Mouse (Mus musculus) heart, postnatal 25 days (tissue): Measurements from ENCODE around the gene Cela2a. TPM values are rescaled to one million over a fixed set of nuclear protein-coding genes. Genes with fewer than 3 reads are reported as not detected.

Experiments used
- DNase-seq: peaks from one replicate; pipeline ENCODE4 v3.0.0; 2022; ENCODE audit warnings: low spot score
- intact Hi-C: fragments of 180-260 bp; cut with DNase I; formaldehyde crosslinking; loops from one replicate; pipeline ENCODE4 v1.15.1; 2025
- total RNA-seq, 2 experiments: library from RNA; stranded (reverse); gene quantifications; 2 replicates each; pipeline ENCODE4 v1.2.3; 2021

The Cela2a gene
- total RNA-seq, 2 experiments from 2014 or later, result not detected

GRCm38 (mm10) chr4:141810975-141811374 is 15.0 kb downstream of the Cela2a start:
- intact Hi-C loops, result loop anchor here (2.0 kb wide), 1 partner anchor 42 kb away; no protein-coding TSS in a partner anchor
- no peak for DNase-seq

GRCm38 (mm10) chr4:141809850-141810464 is 16.0 kb downstream of the Cela2a start:
- DNase-seq, result no peak
- intact Hi-C loops, result loop anchor here (2.0 kb wide), 1 partner anchor 43 kb away; no protein-coding TSS in a partner anchor

GRCm38 (mm10) chr4:141805886-141806285 is 20.1 kb downstream of the Cela2a start:
- intact Hi-C loops, result no loop called here
- DNase-seq, result no peak

GRCm38 (mm10) chr4:141804105-141804504 is 21.9 kb downstream of the Cela2a start:
- no peak for DNase-seq
- intact Hi-C loops, result no loop called here

- DNase-seq, result no peak
- intact Hi-C loops, result no loop called here
Measured at GRCm38 (mm10) chr4:141797545-141797944, 28.4 kb downstream of the Cela2a start.

GRCm38 (mm10) chr4:141796954-141797353 is 29.0 kb downstream of the Cela2a start:
- intact Hi-C loops, result no loop called here
- no peak for DNase-seq

GRCm38 (mm10) chr4:141796356-141796755 is 29.6 kb downstream of the Cela2a start:
- no peak for DNase-seq
- intact Hi-C loops, result no loop called here

- DNase-seq, result no peak
- intact Hi-C loops, result loop anchor here (5.0 kb wide), 2 partner anchors 72 to 132 kb away; partner anchors contain the start of genes Ddi2 and Plekhm2
Measured at GRCm38 (mm10) chr4:141794152-141794535, 31.8 kb downstream of the Cela2a start.

GRCm38 (mm10) chr4:141793282-141794151 is 32.4 kb downstream of the Cela2a start, which contains the start of gene Casp9:
Gene Casp9, plus strand, starts transcription at chr4:141793612.
- intact Hi-C loops, result loop anchor here (5.0 kb wide), 2 partner anchors 71 to 131 kb away; partner anchors contain the start of genes Ddi2 and Plekhm2
- peak; percentile 97 for DNase-seq

GRCm38 (mm10) chr4:141792554-141793281 is 33.2 kb downstream of the Cela2a start:
- no peak for DNase-seq
- intact Hi-C loops, result loop anchor here (5.0 kb wide), 2 partner anchors 70 to 130 kb away; partner anchors contain the start of genes Ddi2 and Plekhm2

- intact Hi-C loops, result loop anchor here (5.0 kb wide), 2 partner anchors 70 to 130 kb away; partner anchors contain the start of genes Ddi2 and Plekhm2
- DNase-seq, result no peak
Measured at GRCm38 (mm10) chr4:141791951-141792350, 34.0 kb downstream of the Cela2a start.

- intact Hi-C loops, result loop anchor here (5.0 kb wide), 2 partner anchors 69 to 129 kb away; partner anchors contain the start of genes Ddi2 and Plekhm2
- DNase-seq, result no peak
Measured at GRCm38 (mm10) chr4:141791486-141791885, 34.5 kb downstream of the Cela2a start.

- intact Hi-C loops, result loop anchor here (5.0 kb wide), 2 partner anchors 68 to 128 kb away; partner anchors contain the start of genes Ddi2 and Plekhm2
- DNase-seq, result peak; percentile 95
Measured at GRCm38 (mm10) chr4:141790524-141790990, 35.4 kb downstream of the Cela2a start, which contains the start of gene Dnajc16. Gene Dnajc16, minus strand, starts transcription at chr4:141790931.

GRCm38 (mm10) chr4:141789564-141790218 is 36.3 kb downstream of the Cela2a start:
- DNase-seq, result no peak
- intact Hi-C loops, result loop anchor here (5.0 to 10.0 kb wide), 3 partner anchors 67 to 175 kb away; partner anchors contain the start of genes Ddi2, Plekhm2 and Tmem82

GRCm38 (mm10) chr4:141787462-141787861 is 38.5 kb downstream of the Cela2a start:
- intact Hi-C loops, result loop anchor here (10.0 kb wide), 1 partner anchor 173 kb away; the partner anchor contains the start of gene Tmem82
- no peak for DNase-seq

- no peak for DNase-seq
- intact Hi-C loops, result loop anchor here (10.0 kb wide), 1 partner anchor 172 kb away; the partner anchor contains the start of gene Tmem82
Measured at GRCm38 (mm10) chr4:141787046-141787445, 38.9 kb downstream of the Cela2a start.

GRCm38 (mm10) chr4:141786141-141786540 is 39.8 kb downstream of the Cela2a start:
- DNase-seq, result no peak
- intact Hi-C loops, result loop anchor here (10.0 kb wide), 1 partner anchor 171 kb away; the partner anchor contains the start of gene Tmem82

GRCm38 (mm10) chr4:141784835-141785234 is 41.1 kb downstream of the Cela2a start:
- no peak for DNase-seq
- intact Hi-C loops, result loop anchor here (10.0 kb wide), 1 partner anchor 170 kb away; the partner anchor contains the start of gene Tmem82
